Mouse (Mus musculus) lung, postnatal 0 days (tissue): Measurements from ENCODE around the gene Zfp57.

Source experiments
- CTCF ChIP-seq: IDR thresholded peaks from 2 replicates; pipeline ENCODE4 v1.5.1; 2016; ENCODE audit warnings: antibody characterized with exemption, mild to moderate bottlenecking
- EP300 ChIP-seq: IDR thresholded peaks from 2 replicates; pipeline ENCODE4 v1.6.1; 2016; ENCODE audit warnings: antibody characterized with exemption, mild to moderate bottlenecking, control low read depth

GRCm38 (mm10) chr17:36995448-36995847 is 5.5 kb upstream of the Zfp57 start:
- TF ChIP-seq CTCF: no peak
- no peak for TF ChIP-seq EP300
